Mouse (Mus musculus) liver, embryonic 18 days (tissue): Measurements from ENCODE around the gene Trim47. TPM values are rescaled to one million over a fixed set of nuclear protein-coding genes. Genes with fewer than 3 reads are reported as not detected.

Experiments
- polyA plus RNA-seq: library from polyadenylated mRNA; depleted of rRNA; stranded (reverse); fragments of >200 nt; gene quantifications from 2 replicates; pipeline ENCODE4 v1.2.3, GENCODE M21; 2012; rRNA removed

Gene Trim47
- polyA plus RNA-seq: 8.2 and 8.4 TPM in 2 replicates

DNA sequence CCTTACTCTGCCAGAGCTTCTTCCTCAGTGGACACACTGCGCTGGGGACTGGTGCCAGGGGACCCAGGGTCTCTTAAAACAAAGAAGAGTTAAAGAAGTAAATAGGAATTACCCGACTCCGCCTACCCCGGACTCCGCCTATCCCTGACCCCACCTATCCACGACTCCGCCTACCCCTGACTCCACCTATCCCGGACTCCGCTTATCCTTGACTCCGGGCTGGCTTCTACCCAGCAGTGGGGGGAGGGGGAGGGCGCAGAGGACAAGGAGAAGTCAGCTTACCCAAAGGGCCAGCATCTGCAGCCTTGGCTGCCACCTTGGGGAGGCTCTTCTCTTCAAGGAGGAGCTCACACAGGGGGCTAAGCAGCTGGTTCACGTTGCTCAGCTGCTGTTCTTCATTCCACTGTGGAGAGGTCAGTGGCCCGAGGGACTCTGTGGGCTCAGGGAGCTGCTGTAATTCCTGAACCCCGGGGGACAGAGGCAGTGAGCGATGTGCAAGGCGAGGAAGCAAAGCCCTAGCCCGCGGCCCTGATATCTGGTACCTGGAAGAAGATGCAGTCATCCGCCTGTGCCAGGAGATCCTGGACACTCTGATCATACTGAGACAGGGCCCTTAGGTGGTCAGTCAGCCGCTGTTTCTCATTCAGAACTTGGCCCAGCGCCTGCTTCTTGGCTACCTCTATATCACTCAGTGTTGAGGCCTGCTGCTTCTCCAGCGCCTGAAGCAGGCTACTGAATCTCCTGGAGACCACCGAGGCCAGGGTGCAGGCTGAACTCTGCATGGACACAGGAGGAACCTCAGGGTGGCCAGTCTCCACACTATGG lies at the start of gene Trim47:
Gene Trim47, minus strand, starts transcription at position 55 of the 825 bp plus-strand sequence.

DNA sequence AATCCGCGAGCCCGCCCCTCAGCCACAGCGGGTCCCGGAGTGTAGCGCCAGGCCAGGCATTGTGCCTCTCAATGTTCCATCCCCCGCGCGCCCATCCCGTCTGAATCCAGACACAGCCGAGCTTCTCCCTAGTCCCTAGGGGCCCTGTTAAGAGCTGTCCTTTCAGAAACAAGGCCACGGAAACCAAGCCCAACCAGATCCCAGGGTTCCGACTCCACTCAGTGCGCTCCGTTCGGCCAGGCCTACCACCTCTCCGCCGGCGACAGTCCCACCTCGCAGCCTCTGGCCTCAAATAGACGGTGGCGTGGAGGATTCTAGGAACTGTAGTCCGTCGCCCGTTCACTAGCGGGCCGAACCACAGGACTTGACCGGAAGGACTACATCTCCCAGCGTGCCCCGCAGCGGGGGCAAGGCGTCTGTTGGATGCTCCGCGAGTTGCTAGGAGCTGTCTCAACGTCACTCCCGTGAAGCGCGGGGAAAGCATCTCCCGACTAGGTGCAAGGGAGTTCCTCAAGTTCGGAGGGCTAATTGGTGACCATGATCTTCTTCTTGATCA lies 41.0 kb upstream of the Trim47 start, which contains the start of gene Fbf1:
Gene Fbf1, minus strand, starts transcription at position 283 of the 556 bp plus-strand sequence.

DNA sequence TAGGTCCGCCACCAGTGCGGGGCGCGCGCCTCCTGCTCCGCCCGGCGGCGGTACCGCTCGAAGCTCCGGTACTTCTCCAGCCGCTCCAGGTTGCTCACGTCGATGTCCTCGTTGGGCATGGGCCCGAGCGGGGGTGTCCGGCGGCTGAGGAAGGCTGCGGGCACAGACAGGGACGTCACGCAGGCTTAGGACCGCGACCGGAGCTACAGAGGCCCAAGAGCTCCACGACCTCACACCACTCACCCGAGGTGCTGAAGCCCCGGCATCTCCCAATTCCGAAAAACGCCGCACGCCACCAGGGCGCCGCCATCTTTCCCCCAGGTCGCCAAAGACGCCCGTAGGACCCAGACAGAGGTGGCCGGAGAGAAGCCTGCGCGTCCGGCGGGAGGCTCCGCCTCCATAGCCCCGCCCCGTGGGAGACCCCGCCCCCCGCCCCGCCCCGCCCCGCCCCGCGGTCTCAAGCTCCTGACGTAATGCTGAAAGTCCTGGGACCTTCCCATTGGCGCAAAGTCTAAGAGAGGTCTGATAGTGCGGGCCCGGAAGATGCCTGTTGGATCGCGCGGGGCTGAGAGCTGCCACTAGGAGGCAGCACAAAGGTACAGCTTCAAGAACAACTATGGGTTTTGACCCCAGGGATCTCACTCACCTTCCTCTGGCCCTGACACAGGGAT lies 11.6 kb upstream of the Trim47 start, which contains the start of gene Mrpl38:
Gene Mrpl38, minus strand, starts transcription at position 401 of the 671 bp plus-strand sequence.

DNA sequence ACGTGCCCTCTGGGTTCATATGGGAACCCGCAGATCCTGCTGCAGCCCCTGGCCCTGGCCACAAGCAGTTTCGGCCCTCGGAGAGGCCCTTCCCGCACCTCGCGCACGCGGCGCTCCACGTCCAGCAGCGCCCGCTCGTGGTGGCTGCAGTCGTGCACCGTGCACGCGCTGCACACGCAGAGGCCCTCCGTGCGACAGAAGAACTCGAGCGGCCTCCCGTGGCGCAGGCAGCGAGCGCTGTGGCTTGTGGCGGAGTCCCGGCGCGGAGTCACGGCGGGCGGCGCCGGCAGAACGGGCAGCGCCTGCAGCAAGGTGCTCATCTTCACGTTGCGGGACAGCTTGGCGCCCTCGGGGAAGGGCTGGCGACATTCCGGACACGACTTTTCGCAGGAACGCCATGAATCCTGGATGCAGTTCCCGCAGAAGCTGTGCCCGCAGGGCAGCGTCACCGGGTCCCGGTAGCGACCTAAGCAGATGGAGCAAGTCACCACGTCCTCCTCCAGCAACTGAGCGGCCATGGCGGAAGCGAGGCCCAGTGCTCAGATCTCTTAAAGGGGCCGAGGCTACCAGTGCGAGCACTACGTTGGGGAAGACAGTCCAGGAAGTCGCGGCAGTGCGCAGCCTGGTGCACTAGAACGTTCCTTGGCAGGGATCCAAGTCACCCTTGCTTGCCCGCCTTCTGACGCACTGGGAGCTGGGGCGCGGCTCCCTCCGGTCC lies 3.6 kb upstream of the Trim47 start, which contains the start of gene Trim65:
Gene Trim65, minus strand, starts transcription at position 641 of the 718 bp plus-strand sequence.

DNA sequence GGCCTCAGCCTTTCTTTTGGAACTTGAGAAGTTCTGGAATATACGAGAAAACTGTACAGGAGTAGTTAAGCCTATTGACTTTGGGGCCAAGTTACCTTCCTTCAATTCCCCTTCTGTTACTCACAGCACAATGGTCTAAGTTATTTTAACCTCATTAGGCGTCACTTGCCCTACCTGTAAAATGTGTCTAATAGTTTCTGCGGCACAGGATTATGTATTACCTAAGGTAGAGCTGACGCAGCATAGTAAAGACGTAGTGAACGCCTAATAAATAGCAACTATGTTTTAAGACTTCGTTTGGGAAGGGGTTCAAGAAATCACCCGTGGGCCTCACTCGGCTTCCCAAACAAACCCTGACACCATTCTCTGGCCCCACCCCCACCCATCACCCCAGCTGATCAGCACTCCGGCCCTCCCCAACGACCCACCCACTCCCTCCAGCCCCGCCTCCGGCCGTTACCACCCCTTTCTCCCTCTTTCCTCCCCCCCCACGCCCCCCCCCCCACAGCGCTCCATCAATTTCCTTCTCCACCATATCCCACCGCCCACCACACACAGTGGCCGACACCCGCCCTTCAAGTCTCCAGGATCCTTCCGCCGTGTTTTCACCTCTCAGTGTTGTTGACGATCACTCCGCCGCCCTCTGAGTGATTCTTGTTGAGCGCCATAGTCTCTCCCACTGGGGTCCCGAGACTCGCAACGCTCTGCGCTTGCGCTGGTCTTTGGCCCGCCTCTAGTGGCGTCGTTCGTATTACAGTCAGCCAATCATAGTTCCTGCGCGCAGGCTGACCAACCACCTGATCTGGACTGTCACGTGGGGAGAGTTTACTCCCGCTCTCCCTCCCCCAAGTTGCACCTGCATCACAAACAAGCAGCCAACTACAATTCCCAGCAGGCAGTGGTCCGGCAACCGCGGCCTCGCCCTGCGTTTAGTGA lies 40.5 kb downstream of the Trim47 start, which contains the start of gene Wbp2:
Gene Wbp2, minus strand, starts transcription at position 738 of the 936 bp plus-strand sequence.

DNA sequence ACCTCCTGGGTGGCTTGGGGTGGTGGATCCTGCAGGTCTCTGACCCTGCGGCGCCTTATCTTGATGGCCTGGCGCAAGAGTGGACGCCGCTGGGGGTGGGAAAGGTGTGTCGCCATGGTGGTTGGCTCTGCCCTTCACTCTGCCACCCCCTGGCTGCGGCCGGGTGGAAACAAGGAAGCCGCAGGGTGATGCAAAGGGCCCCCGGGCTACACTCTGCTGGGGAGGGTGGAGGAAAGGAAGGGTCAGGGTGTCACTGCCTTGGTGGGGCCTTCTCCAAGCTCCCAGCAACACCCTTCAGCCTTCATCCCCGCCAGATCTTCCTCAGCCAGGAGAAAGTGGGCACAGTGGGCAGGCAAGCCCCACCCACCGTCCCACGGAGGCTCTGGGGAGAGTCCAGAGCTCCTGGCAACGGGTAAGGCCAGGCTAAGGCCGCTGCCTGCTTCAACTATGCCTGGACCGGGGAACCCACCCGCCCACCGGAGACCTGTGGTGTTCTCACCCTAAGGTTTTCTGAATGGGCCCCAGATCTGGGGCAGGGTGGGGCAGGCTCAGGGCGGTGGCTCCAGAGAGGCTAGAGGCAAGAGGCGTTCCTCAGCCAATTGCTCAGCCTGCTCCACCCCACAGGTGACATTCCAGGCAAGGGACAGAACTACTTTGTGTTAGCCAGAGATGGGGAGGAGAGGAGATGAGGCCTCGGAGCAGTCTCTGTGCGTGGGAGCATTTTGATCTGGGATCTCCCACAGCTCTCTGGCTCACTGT lies 49.4 kb downstream of the Trim47 start, which contains the start of gene Unc13d:
Gene Unc13d, minus strand, starts transcription at position 516 of the 759 bp plus-strand sequence.

Other genes with a start within 250 kb of the Trim47 start
- gene Smim5, start 227.2 kb downstream of the Trim47 start, polyA plus RNA-seq: 9.2 and 10.1 TPM in 2 replicates
- 0.96 and 1.1 TPM in 2 replicates for gene Smim6, start 215.2 kb downstream of the Trim47 start, polyA plus RNA-seq
- 18.6 and 21.1 TPM in 2 replicates for gene Sap30bp, start 193.9 kb downstream of the Trim47 start, polyA plus RNA-seq
- 6.0 and 6.8 TPM in 2 replicates for gene Recql5, start 193.7 kb downstream of the Trim47 start, polyA plus RNA-seq
- gene Itgb4, start 152.5 kb downstream of the Trim47 start, polyA plus RNA-seq: 0.21 and 0.23 TPM in 2 replicates
- 104 TPM in 2 replicates for gene Galk1, start 114.5 kb downstream of the Trim47 start, polyA plus RNA-seq
- 210 and 217 TPM in 2 replicates for gene H3f3b, start 99.2 kb downstream of the Trim47 start, polyA plus RNA-seq
- 9.9 and 13.0 TPM in 2 replicates for gene Unk, start 96.9 kb downstream of the Trim47 start, polyA plus RNA-seq
- 9.5 and 10.8 TPM in 2 replicates for gene Unc13d, start 49.2 kb downstream of the Trim47 start, polyA plus RNA-seq
- gene Wbp2, start 40.2 kb downstream of the Trim47 start, polyA plus RNA-seq: 48.7 and 52.4 TPM in 2 replicates
- gene Trim65, start 3.9 kb upstream of the Trim47 start, polyA plus RNA-seq: 2.0 and 2.3 TPM in 2 replicates
- gene Mrpl38, start 11.7 kb upstream of the Trim47 start, polyA plus RNA-seq: 18.9 and 19.5 TPM in 2 replicates
- 6.7 and 6.8 TPM in 2 replicates for gene Fbf1, start 41.0 kb upstream of the Trim47 start, polyA plus RNA-seq
- 24.2 and 29.9 TPM in 2 replicates for gene Ten1, start 71.6 kb upstream of the Trim47 start, polyA plus RNA-seq
- 262 and 366 TPM in 2 replicates for gene Acox1, start 71.8 kb upstream of the Trim47 start, polyA plus RNA-seq
- 0.10 and 0.11 TPM in 2 replicates for gene Evpl, start 110.9 kb upstream of the Trim47 start, polyA plus RNA-seq
- 34.8 and 39.9 TPM in 2 replicates for gene Srp68, start 147.0 kb upstream of the Trim47 start, polyA plus RNA-seq
- 0.01 TPM in 1 of 2 replicates, not detected in the other for gene Galr2, start 153.7 kb upstream of the Trim47 start, polyA plus RNA-seq
- 10.2 and 12.0 TPM in 2 replicates for gene Exoc7, start 180.0 kb upstream of the Trim47 start, polyA plus RNA-seq
- 0.22 TPM in 2 replicates for gene Foxj1, start 208.2 kb upstream of the Trim47 start, polyA plus RNA-seq